Mouse (Mus musculus) stomach, postnatal 0 days (tissue): Measurements from ENCODE around the gene Gm11937.

Experiments used
- CTCF ChIP-seq: IDR thresholded peaks from 2 replicates; pipeline ENCODE4 v1.5.1; 2016; ENCODE audit warnings: antibody characterized with exemption, low read depth, mild to moderate bottlenecking, moderate library complexity
- EP300 ChIP-seq: optimal IDR thresholded peaks from 2 replicates; pipeline ENCODE3; 2016; ENCODE audit warnings: antibody characterized with exemption

DNA sequence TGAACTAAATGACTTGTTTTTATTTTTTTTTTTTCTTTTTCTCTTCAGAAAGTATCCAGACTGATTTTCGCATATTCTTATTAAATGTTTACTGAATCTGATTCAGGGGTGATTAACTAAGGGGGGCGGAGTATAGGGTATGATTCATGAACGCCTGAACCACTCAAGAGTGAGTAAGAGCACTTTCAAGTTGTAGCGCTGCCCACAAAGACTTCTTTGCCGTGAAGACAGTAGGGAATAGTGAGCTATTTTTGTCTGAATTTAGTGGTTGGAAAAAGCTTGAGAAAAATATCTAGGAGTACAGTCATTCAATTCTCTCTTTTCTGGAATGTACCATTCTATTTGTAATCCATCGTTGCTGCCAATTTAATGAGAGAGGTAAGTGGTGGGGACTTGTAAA lies 28.4 kb downstream of the Gm11937 start:
- TF ChIP-seq EP300 (no peak), CTCF (no peak)
